Mouse (Mus musculus) retina, adult 2 months (tissue): Measurements from ENCODE around the gene Dynlt1f.
"Not testable (repeated sequence)": the region's sequence is repeated elsewhere in the genome, so short reads cannot be mapped to it uniquely, and the experiment has no call there.

Experiments
- DNase-seq: peaks from one replicate; pipeline ENCODE4 v3.0.0-alpha.2; 2012; ENCODE audit warnings: low read depth, low spot score

The Dynlt1f gene

DNA sequence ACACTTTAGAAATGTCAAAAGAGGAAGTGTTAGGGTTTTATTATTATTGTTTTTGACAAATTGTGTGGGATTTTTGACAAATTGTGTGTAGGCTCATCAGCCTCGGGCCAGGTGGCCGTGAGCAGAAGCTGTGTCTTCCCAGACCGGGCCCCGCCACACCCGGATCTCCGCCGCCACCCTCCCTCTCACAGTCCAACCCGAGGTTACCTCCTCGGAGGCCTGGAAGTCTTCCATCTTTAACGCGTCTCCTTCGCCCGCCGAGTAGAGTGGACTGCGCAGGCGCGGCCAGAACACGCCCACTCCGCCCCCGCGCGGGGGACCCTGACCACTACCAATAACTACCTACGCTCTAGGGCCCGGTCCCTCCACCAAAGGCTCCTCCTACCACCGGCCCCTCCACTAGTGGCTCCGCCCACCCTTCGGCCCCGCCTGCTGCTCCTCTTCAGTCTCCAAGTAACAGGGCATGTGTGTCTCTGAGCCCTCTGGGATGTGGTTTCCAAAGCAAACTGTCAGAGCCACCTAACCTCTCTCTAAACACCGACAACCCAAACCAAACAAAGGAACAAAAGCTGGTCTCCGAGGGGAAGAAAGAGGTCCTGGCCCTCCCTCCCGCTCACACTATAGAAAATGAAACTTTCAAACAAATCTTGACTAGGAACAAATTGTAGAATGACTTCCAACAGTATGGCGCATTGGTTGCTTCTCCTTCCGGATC, at the start of gene Dynlt1f:
Gene Dynlt1f (minus strand): TSS at position 334 of the 715 bp plus-strand sequence.
- DNase-seq = not testable (repeated sequence)

- not testable (repeated sequence) for DNase-seq
Observed at GRCm38 (mm10) chr17:6703381-6704270, 47.9 kb upstream of the Dynlt1f start.

- not testable (repeated sequence) for DNase-seq
Observed at GRCm38 (mm10) chr17:6702625-6703221, 47.0 kb upstream of the Dynlt1f start.

DNA sequence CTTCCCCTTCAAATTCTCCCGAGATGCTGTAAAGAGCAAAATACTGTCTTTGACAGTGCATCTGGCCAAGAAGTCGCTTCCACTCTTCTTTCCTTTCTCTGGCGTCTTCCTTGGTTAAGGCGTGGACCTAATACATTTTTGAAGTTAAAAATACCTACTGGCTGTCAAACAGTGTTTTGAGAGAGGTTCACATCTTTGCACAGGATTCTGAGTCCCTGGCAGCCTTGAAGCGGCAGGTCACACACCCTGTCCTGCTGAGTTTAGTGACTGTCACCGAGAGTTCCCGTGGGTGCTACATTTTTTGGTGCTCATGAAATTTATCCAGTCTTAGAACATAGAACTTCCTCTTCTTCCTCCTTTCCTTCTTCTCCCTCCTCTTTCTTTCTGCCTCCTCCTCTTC, 44.4 kb upstream of the Dynlt1f start:
- DNase-seq = not testable (repeated sequence)

DNA sequence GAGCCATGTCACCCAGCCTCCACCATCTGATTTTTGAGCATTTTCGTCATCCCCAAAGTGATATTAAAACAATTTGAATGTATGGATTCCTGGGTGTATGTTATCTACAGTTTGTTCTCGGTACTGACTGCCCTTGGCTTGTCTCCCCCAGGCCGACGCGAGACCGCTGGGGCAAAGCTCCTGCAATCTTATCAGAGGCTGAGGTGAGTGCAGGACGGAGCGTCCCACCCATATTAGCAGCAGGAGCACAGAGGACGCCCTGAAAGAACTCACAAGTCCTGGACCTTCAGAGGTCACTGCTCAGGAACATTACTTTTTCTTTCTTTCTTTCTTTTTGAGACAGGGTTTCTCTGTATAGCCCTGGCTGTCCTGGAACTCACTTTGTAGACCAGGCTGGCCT, 43.8 kb upstream of the Dynlt1f start:
- not testable (repeated sequence) for DNase-seq

- not testable (repeated sequence) for DNase-seq
Observed at GRCm38 (mm10) chr17:6697224-6697775, 41.6 kb upstream of the Dynlt1f start.

- DNase-seq = not testable (repeated sequence)
Observed at GRCm38 (mm10) chr17:6696521-6696920, 40.8 kb upstream of the Dynlt1f start.

DNA sequence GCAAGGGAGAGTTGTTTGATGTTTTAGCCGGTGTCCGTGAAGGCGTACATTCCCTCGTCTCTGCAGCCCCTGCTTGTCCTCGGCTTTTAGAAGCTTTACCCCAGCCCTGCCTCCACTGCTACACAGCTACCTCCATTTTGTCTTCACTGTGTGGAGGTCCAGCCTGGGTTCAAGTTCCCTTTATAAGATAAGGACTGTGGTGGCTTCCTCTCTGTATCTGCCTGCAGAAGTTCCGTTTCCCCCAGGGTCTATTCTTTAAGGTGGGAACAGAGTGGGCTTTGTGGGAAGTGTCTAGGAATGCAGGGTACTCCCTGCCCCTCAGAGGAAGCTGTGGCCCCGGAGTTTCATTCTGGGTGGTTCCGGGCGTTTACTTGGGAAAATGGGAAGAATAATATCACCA, 40.0 kb upstream of the Dynlt1f start:
- not testable (repeated sequence) for DNase-seq

DNA sequence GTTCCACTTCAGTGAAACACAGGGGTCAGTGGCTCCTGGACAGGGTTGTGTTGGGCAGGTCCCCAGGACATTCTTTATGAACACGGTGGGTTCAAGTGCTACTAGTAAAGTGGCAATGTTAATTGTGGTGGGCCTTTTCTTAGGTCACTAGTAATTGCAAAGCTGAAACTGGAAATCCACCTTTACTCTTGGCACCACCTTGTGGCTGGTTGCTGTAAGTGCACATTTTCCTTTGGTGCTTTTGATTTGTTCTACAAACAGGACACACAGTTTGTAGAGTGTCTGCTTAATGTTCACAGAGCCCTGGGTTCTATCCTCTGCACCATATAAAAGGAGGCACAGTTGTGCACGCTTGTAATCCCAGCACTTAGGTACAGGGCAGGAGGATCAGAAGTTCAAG, 35.9 kb upstream of the Dynlt1f start:
- not testable (repeated sequence) for DNase-seq

GRCm38 (mm10) chr17:6689344-6689743, 33.6 kb upstream of the Dynlt1f start:
- DNase-seq = not testable (repeated sequence)

DNA sequence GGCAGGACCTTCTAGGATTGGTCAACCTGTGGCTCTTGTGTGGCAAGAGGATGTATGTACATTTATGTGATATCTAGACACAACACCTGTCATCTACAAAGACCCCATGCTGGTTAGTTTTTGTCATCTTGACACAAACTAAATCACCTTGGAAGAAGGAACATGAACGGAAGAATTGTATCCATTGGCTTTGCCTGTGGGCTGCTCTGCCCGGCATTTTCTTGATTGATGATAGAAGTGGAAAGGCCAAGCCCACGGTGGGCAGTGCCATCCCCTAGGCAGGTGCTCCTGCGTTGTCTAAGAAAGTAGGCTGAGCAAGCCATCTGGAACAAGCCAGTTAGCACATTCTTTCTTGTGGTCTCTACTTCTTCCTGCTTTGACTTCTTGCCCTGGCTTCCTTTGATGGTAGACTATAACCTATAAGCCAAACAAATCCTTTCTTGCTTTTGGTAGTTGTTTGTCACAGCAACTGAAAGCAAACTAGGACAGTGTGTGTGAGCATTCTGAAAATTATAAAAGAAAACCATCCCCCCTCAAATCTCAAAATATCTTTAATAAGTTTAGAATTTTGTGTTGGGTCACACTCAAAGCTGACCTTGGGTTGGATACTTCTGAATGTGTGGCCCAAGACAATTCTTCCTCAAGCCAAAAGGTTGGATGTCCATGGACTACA, 30.7 kb upstream of the Dynlt1f start:
- DNase-seq = not testable (repeated sequence)

GRCm38 (mm10) chr17:6685288-6685818, 29.7 kb upstream of the Dynlt1f start:
- DNase-seq = not testable (repeated sequence)

DNA sequence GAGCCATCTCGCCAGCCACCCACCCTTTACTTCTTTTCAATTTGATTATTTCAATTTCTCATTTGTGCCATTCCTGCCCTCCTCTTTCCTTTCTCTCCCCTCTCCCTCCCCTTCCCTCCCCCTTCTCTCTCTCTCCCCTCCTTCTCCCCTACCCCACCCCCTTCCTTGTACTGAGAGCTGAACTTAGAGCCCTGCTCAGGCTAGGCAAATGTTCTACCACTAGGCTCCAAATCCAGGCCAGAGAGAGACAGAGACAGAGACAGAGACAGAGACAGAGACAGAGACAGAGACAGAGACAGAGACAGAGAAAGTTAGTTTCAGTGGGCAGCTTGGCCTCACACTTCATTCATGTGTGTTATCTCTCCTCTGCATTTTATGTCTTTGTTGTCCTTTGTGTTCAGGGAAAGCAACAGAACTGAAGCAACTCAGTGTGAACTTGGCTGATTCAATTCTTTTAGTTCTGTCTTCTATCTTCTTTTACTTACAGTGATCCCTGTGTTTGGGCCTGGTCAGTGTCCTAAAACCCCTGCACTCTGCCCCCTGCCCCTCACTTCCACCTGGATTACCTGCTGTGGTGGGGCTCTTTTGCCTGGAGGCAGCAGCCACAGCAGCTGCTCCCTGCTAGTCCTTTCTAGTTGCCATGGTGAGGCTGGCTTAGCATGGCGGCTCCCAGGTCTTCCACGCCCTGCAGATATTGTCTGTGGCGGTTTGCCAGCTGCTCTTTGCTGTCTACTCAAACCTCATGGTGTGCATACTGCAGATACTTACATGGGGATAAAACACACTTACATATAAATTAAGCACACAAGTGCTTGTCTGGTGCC, 29.0 kb upstream of the Dynlt1f start:
- not testable (repeated sequence) for DNase-seq

DNA sequence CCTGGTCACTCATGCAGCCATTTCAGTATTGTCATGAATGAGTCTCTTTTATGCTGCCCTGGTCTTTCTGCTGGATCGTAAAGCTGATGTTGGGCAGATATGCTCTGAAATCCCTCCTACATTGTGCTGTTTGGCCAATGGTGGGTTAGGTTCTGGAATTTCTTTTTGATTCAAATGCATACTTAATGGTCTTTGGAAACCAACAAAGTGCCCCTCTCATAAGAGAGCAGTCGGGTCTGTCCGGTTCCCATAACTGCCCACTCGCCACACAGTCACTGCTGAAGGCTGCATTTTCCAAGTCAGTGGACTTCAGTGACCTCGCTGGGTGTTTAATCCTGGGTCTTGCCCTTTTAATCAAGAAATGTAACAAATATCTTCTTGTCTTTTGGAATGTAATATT, 28.0 kb upstream of the Dynlt1f start:
- DNase-seq = not testable (repeated sequence)

- not testable (repeated sequence) for DNase-seq
Observed at GRCm38 (mm10) chr17:6681721-6682120, 26.0 kb upstream of the Dynlt1f start.

DNA sequence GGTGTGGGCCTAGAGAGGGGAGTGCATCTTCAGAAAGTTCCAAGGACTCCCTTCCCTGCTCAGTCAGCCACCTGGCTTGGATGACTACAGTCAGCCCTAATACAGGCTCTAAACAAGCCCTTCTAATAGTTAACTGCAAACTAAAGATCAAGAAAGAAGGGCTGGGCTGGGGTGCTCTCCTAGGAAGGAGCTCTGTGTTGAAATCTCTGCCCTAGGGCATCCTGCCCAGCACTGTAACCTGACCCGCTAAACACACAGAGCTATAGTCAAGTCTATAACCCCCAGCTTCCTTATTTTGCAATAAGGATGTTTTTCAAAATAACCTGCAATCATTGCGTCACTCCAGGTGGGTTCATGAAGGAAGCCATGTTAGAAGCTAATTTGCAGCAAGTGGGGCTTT, 22.4 kb upstream of the Dynlt1f start:
- not testable (repeated sequence) for DNase-seq

GRCm38 (mm10) chr17:6674297-6674696, 18.6 kb upstream of the Dynlt1f start:
- DNase-seq = not testable (repeated sequence)

- not testable (repeated sequence) for DNase-seq
Observed at GRCm38 (mm10) chr17:6668522-6668921, 12.8 kb upstream of the Dynlt1f start.

GRCm38 (mm10) chr17:6665389-6665788, 9.7 kb upstream of the Dynlt1f start:
- DNase-seq = not testable (repeated sequence)

- DNase-seq = not testable (repeated sequence)
Observed at GRCm38 (mm10) chr17:6662840-6663239, 7.1 kb upstream of the Dynlt1f start.
